Mouse (Mus musculus) kidney, adult 11 months (tissue): ENCODE data around the gene Snx18.

Experiments used
- DNase-seq: peaks from one replicate; pipeline ENCODE4 v3.0.0; 2022

Gene Snx18

DNA sequence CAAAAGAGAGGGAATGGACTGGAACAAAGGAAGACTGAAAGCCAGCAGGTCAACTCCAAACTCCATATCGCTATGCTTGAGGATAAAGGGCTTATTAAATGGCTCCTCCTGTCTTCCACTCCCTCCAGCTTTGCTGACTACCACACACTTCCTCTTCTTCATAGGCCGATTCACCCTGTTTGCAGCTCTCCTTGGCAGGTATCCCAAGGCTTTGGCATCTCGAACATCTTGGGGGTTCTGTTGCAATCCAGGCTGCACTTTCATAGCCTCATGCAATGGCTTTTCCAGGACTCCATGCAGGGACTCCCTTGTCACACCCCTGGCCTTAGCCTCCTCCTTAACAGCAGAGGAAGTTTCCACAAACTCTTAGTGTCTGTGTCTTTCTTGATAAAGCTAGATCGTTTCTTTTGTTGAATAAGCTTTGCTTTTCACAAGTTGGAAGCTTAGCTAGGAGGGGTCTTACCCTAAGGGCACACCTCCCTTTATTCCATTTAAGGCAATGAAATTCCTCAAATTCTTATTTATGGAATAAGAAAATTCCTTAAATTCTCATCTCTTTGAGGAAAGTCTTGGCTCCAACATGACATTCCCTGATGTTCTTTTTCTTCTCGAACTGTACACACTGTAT is 64.6 kb downstream of the Snx18 start:
- DNase-seq: no peak

DNA sequence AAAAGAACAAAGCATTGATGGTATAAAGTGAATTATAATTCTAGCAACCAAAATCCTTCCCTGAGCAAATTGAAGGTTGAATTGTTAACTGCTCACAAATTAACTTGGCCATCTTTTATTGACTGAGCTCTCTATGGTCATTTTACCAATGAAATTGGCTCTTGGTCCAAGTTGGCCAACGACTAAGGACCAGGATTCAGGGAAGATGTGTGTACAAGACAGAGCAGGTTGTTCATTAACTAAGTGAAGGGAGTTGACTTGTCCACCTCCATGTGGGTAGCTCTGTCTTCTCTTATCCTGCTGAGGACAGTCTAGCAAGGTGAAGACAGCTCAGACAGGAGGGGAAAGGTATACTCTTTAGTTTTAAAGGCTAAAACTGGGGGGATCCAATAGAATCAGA is 66.0 kb downstream of the Snx18 start:
- peak; percentile 49 for DNase-seq

DNA sequence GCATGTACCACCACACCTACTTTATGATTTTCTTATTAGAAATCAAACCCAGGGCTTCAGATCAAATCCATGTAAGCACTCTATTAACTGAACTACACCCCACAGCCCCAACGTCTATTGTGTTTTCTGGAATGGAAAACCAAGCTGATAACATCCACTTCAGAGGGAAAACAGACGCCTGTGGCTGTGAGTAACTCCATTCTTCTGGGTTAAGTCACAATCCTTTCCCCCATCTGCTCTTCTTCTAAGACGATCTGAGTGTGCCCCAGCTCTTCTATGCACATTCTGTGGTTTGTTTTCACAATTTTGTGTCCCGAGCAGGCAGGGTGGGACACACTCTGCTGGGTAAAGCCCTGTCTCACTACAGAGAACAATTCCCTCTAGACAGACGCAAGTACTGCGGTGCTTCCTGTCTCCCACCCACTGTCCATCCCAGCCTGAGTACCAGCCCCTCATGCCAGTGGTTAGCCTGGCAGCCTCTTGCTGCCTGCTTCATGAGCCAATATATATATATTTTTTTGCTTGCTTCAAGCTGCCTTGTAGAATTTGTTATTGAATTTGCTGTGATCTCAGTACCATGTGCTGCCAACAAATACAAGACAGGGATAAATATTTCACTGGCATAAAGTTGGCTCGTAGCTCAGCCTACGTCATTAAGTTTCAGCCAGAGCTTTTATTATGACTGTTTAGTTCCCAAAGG is 67.3 kb downstream of the Snx18 start:
- DNase-seq: peak; percentile 15

DNA sequence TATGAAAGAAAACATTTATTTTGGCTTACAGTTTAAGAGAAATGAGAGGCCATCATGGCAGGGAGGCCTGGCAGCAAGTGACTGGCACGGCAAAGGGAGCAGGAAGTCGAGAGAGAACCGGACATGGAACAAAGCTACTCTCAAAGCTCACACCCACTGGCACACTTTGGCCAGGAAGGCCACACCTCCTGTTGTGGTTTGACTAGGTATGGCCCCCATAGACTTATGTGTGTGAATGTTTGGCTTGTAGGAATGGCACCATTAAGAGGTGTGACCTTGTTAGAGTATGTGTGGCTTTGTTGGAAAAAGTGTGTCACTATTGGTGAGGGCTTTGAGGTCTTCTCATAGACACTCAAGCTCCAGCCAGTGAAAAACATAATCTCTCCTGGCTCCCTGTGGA is 69.3 kb downstream of the Snx18 start:
- DNase-seq: no peak

DNA sequence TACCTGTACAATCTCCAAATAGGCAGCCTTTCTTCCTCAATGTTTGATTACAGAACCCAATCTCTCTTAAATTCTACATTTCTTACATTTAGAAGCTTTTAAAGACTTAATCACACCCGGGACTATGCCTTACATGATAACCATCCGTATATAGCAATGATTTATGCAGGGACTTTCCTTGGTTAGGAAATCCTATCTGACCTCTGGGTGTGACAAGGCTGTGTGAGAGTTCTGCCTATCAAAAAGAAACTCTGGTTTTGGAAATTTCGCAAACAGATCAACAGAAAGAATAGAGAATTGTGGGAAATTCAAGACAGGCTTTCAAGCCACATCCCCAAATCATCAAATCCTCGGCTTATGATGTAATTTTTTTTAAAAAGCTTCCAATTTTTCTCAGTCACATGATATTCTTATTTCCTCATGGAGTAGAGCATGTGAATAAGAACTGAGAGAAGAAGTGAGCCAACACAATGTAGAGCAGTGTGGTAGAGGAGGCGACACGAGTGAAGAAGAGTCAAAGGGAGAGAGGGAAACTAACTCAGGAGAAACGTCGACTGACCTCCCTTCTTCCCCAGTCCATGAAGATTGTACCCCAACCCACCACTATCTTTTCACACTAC is 70.4 kb downstream of the Snx18 start:
- DNase-seq: no peak

DNA sequence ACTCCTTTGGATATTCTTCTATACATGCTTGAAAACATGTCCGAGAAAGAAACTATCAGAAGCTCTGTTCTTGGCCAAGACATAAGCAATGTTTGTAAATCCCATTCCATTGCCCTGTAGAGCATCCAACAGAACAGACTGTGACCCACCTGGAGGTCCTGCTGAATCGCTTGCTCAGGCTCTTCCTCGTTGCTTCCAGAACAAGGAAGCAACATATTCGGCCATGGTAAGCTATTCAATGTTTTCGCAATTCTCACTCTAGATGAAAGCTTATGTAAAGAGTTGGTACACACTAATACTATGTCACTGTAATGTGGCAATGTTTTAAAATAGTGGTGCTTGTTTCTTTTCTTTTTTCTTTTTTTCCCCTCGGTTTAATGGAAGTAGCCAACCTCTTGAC is 76.0 kb downstream of the Snx18 start:
- no peak for DNase-seq
